Mouse (Mus musculus) heart, adult 18-20 months (tissue): ENCODE measurements around the gene Hspg2. TPM values are rescaled to one million over a fixed set of nuclear protein-coding genes. Genes with fewer than 3 reads are reported as not detected.

Source experiments
- DNase-seq, 2 experiments: peaks; one replicate each; pipeline ENCODE4 v3.0.0; 2021 to 2022; ENCODE audit warnings: mixed read lengths in 1 of 2
- total RNA-seq, 2 experiments: library from RNA; stranded (reverse); gene quantifications; 2 replicates each; pipeline ENCODE4 v1.2.3; 2021

Gene Hspg2
- total RNA-seq, 2 experiments from 2014 or later, result 153 to 170 TPM

DNA sequence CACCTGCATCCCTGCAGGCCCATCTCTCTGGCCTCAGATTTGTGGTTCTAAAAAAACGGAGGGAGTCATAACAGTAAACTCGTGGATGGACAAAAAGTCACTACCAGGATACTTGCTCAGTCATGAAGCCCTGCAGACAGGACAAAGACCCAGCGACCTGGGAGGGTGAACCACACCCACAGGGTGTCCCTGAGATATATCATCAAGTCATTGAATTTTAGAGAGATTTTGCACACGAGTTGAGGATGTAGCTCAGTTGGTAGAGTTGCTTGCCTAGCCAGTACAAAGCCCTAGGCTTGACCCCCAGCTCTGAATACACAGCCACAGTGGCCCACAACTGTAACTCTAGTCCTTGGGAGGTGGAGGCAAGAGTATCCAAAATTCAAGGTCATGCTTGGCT lies 7.4 kb upstream of the Hspg2 start:
- DNase-seq, result no peak

DNA sequence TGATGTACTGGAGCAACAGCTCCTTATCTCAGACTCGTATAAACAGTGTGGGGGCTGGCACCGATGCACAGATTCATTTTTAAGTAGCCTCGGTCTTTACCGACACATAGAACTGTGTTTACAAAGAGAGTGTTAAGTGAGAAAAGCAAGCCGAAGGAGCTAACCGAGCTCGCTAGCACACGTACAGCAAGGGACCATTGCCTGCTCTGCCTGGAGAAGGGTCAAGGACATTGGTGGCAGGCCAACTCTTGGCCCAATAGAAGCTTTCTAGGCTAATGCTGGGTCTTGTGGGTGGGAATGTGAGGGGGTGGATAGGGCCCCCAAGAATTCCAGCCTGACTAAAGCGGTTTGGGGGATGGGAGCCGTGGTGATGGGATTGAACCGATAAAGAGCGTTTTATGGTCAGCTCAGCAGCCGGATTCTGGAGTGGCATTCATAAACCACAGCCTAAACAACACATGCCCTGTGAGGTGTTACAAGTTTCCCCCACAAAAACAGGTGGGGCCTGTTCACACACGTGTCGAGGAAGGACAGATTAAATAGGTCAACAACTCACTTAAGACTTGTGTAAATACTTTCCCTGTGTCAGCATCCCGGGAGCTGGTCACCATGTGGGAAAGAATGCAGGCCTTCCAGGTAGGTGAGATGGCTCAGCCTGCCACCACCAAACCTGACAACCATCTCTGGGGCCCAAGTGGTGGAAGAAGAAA lies 6.4 kb upstream of the Hspg2 start:
- no peak for DNase-seq

DNA sequence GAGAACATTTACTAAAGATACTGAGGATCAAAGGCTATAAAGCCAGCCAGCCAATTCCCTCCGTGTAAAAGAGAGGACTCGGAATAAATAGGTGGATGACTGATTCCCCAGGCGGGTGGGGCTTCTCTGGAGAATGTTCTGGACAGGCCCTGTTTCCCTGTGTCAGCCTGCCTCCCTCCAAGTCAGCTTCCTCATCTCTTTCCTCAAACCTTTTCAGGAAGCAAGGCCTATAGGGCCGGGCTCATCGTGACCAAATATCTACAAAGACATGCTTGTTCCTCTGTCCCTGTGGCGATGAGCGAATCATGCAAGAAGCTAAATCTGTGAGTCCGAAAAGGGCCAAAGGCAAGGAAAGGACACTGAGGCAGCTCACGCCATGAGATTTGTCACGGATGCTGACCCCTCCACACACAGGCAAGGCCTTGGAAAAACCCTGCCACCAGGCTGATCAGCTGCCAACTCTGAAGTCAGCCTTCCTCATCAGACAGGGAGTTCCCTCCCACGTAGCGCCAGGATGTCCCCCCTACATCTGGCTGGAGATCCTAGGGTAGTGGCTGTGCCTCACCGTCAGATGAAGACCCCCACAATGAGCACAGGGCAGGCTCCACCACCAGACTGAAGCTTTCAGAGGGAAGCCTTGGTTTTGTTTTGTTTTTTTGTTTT lies 3.3 kb upstream of the Hspg2 start:
- DNase-seq, result peak; percentile 72 to 83

DNA sequence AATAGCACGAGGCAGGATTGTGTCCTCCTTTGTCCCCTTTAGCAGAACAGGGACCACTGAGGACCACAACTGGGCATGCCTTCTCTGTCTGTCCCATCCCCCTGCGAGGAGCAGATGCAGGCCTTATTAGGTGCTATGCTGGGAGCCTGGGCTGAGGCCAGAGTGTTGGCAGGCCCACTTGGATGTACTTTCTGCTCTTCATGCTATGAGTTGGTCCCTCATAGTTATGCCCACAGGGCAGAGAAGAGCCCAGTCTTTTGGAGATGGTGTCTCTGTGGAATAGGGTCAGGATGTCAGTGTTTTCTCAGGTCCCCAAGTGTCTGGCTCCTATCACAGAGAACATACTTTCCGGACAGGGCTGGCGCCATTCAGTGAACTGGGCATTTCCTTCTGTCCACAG lies 1.6 kb upstream of the Hspg2 start:
- peak; percentile 58 for DNase-seq

DNA sequence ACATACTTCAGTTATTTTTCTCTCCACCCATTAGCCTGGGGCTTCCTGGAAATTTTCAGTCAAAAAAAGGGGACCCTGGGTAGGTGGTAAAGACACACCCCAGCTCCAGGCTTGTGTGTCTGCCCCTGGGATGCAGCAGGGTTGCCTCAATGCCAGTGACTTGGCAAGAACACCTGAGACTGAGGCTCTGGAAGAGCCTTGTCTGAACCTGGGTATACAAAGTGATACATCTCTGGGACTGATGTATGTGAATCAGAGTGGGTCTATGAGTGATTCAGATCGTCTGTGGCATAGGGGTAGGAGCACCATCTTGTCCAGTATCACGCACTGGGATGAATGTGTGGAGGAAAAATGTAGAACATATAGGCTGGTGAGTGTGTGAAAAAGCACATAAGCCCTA lies 1.0 kb upstream of the Hspg2 start:
- DNase-seq, result peak in 1 of 2 experiments; percentile 29

GRCm38 (mm10) chr4:137469081-137469844 lies 694 bp downstream of the Hspg2 start:
- DNase-seq, result peak; percentile 31 to 72

DNA sequence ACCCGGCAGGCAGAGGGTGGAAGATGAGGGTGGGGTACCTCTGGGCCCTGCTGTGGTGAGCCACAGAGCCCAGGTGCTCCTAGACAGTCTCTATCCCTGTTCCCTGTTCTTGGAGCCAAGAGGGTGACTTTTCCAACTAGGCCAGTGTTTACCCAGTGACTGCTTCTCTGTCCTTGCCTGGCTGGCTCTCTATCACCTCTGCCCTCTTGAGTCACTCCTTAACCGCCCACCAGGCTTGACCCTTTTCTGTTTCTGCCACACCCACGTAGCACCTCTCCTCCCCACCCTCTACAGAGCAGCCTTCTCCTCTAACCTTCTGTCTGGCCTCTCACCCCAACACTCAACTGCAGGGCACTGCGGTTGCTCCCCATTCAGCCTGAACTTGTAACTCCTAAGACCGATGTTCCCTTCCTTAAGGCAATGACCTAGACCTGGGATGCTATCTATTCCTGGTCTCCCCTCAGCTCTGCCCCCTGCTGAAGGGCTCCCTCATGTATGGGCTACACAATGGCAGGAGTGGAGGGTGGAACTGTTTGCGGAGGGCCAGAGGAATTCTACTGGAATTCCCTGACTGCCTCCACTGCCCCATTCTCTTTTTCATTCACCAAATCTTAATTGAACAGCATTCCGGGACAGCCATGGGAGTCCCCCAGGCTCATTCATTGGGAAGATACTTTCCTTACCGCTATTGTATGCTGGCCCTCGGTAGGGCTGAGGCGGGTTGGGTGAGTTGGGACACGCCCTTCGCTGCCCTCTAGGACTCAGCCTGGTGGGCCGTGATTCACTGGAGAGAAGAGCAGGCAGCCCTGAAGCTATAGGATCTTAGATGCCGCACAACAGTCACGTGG lies 1.5 kb downstream of the Hspg2 start:
- peak; percentile 45 to 67 for DNase-seq

DNA sequence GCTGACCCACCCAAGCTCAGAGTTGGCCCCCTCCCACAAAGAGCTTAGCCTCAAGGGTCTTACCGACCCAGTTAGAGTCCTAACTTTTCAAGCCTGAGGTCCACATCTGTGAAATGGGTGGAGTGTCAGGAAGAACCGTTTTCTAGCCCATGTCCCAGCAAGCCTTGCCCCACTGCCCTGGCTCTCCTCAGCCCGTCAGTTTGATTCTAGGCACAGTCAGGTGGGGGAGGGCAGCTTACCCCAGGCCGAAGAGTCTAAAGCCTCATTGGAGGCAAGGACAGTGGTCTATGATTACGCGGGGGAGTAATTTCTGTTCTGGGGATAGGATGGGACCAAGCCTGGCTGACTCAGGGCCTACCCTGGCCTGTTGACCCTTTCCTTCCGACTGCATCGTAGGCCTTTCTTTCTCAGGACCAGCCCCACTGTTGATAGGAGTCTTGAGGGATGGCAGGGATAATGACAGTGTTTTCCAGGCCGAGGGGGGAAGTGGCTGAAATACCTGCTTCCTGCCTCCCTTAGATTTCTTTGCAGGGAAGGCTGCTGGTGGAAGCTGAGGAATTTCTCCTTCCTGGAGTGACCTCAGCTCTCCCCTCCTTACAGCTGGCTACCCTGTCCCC lies 2.2 kb downstream of the Hspg2 start:
- peak; percentile 44 to 50 for DNase-seq

- peak in 1 of 2 experiments; percentile 23 for DNase-seq
Observed at GRCm38 (mm10) chr4:137471326-137471725, 2.8 kb downstream of the Hspg2 start.

GRCm38 (mm10) chr4:137473240-137473639 lies 4.7 kb downstream of the Hspg2 start:
- no peak for DNase-seq

GRCm38 (mm10) chr4:137473701-137474388 lies 5.3 kb downstream of the Hspg2 start:
- peak; percentile 72 to 84 for DNase-seq

- DNase-seq, result no peak
Observed at GRCm38 (mm10) chr4:137474694-137475093, 6.1 kb downstream of the Hspg2 start.

- no peak for DNase-seq
Observed at GRCm38 (mm10) chr4:137475271-137476050, 6.9 kb downstream of the Hspg2 start.

DNA sequence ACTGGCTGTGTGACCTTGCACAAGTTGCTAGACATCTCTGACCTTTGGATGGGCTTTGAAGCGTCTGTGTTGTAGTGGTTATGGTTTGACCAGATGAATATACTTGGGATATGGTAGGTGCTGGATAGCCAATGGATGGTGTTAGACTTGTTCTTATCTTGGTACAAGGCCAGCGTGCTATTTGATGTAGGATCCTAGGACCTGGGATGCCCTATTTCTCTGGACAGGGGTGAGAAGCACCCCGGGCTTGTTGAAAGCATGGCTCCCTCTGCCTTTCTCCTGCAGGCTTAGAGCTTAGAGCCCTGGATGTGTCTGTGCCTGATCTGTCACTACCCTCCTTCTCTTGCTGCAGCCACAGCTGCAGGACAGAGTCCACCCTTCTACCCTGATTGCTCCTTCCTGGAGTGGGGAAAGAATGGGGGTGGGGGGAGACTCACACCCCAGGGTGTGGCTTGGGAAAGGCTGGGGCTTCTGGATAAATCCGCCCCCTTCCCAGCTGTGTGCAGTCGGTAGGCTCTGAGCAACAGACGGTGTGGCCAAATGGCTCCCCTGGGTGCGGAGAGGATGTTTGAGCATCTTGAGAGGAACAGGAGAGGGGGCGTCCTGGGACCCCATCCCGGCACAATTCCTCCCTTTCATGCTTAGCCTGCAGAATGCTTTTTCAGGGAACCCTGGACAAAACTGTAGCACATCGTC lies 7.6 kb downstream of the Hspg2 start:
- peak; percentile 89 to 94 for DNase-seq

DNA sequence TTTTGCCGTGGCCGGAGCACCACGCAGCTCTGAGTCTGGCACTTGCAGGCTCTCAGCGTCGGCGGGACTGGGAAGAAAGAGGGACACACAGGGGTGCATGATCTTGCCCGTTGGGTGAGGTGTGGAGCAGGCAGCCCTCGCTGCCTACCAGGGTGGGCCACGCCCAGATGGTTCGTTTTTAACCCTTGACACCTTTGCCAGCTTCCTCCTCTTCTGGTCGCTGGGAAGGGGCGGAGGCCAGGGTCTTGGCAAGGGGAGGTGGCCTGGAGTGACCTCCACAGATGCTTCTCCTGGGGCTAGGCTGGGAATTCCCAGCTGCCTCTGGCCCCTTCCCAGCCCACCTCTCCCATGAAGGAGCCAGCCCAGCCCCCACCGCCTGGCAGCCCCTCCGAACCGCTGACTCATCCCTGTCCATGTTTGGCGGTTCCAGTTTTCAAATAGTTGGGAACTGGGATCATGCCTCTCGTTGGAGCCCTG lies 8.2 kb downstream of the Hspg2 start:
- DNase-seq, result peak; percentile 85 to 87

DNA sequence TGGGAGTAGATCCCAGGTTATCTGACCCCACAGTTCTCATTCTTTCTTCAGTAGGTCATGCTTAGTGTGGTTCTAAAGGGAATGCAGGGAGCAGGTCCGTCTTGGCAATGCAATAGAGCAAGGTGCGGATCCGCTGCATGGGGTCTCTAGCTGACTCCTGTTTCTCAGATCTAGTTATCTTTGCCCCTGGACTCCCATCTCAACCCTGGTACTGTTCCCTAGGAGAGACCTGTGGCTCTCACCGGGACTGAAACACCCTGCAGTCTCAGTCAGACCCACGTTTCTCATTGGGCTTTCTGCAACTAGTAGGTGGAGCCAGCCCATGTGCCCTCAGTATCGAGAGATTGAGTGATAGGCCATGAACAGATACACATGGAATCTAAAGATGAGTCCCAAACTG lies 9.0 kb downstream of the Hspg2 start:
- DNase-seq, result peak in 1 of 2 experiments; percentile 24

- DNase-seq, result peak; percentile 51 to 86
Observed at GRCm38 (mm10) chr4:137478306-137478705, 9.7 kb downstream of the Hspg2 start.

GRCm38 (mm10) chr4:137479757-137480156 lies 11.2 kb downstream of the Hspg2 start:
- DNase-seq, result no peak
